Mouse (Mus musculus): ENCODE measurements around the gene Nelfe. TPM values are rescaled to one million over a fixed set of nuclear protein-coding genes. Genes with fewer than 3 reads are reported as not detected.

Gene Nelfe
- total and polyA plus RNA-seq, 3 experiments, result 31.5 to 67.6 (median 55.5) TPM

DNA sequence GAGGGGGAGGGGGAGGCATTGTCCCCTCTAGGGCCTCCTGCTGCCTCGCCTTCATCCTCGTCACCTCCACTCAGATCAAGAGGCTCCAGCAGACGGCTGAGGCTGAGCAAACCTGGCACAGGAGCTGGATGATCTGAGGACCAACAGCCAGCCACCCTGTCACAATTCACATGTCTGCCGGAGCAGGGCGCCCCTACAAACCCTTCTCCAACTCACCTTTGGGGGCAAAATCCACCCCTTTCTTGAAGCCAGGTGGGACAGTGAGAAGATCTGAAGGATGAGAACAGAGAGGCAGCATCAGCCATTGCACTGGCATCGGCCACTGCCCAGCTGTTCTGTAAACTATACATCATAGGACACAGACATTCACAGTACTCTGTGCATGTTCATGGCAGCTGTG lies 3.0 kb upstream of the Nelfe start:
- DNase-seq, result no peak

DNA sequence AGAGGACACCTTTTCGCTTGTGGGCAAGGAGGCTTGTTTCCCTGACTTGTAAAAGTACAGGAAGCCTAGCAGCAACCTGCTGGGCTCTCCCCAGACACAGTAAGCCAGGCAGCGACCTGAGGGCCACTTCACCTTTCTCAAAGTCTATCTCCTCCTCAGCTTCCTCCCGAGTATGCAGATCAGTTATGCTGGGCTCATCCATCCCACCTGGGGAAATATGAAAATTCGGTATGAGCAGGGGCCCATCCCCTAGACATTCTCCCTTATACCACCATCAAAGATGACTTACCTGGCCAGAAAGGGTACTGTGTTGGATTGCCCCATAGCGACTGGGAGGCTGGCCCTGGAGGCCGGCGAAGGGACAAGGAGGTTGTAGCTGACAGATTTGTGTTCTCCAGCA lies 2.6 kb upstream of the Nelfe start:
- no peak for DNase-seq

DNA sequence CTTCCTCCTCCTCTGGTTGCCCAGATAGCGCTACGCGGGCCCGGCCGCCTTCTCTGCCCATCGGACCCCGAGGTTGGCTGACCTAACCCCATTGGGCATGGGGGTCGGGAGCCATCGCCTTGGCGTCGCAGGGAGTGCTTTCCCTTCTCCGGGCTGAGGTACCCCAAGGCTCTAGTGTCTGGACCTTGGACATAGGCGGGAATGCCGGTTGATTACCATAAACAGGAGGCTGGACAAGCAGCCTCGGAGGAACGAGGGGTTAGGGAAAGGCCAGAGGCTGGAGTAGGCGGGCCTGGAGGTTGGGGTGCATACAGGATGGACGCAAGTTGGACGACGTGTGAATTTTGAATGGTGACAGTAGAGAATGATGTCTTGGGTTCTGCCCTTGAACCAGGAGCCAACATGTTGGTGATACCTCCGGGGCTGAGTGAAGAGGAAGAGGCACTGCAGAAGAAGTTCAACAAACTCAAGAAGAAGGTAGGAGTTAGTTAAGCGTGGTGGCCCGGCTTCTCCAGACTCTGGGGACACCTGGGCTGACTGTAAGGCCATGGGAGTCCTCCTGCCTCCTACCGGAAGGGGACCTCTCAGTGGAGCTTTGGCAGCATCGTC lies 430 bp downstream of the Nelfe start:
- no peak for DNase-seq

GRCm38 (mm10) chr17:34853511-34853910 lies 3.3 kb downstream of the Nelfe start:
- no peak for DNase-seq

- DNase-seq, result no peak
Observed at GRCm38 (mm10) chr17:34854761-34855160, 4.6 kb downstream of the Nelfe start.

GRCm38 (mm10) chr17:34855825-34856224 lies 5.6 kb downstream of the Nelfe start:
- peak; percentile 60 for DNase-seq

- DNase-seq, result no peak
Observed at GRCm38 (mm10) chr17:34858670-34859069, 8.5 kb downstream of the Nelfe start.

DNA sequence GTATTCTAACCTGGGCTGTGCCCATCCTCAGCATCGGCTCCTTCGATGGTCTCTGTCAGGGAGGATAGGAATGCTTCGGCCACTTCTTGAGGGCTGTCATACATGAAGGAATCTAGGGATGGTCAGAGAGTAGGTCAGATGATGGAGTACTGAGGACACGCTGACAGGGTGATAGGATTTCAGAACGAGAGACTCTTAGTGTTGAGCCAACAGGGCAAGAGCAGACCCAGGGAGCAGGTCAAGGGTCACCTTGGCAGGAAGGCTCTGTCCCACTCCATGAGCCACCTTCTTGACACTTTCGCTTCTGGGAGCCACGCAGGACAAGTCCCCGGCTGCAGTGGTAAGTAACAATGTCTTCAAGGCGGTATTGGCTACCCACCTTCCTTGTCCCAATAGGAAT lies 10.3 kb downstream of the Nelfe start:
- DNase-seq, result no peak

DNA sequence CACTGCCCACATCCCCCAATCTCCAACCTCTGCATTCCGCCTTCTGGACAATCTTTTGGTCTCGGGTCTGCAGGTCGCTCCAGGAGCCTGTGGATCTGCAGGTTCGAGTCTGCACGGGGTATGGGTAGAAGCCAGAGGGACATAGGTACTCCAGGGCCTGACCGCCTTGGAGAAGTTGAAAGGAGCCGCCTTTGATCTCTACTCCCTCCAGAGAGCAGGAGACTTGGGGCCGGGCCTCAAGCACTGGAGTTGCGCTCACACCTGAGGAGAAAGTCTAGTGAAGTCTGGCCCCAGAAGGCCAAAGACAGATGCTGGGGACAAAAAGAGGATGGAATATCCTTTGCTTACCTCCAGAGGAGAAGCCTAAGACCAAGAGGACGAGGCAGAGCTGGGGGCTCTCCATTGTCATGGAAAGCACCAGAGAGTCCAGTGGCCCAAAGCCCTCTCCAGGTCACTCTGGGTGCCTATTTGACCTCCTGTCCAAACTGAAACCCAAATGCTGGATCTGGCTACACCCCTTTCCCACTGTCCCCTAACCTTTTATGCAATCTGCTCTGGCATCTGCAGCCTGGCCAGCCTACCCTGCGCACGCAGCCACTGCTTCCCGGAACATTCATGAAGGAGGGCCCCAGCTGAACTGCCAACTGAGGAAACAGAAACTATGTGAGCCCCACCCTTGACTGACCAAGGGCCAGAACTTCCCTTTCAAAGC lies 11.7 kb downstream of the Nelfe start:
- DNase-seq, result peak; percentile 50

DNA sequence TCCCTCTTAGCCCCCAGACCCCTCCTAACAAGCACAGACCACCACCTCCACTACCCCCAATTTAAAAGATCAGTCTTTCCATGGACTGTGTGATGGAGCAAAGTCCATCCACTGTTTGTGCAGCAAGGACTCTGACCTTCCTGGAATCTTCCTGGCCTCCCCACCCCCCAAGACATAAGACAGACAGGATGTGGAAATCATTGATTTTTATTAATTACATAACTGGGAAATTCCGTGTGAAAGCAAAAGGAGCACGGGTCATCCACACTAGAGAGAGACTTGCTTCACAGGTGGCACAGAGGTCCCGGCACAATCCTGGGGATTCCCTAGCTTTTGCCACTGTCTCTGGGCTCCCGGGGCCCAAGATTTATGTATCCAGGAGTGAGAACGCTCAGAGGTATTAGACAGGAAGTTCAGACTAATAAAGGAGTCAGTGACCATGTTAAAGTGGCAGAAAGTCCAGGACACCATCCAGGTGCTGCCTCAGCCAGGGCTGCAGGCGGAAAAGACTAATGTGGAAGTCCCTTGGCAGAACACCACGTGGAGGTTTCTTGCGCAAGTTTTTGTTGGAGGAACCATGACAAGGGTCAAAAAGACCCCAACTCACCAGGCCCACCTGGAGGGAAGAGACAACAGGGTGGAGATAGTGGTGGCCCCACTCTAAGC lies 12.4 kb downstream of the Nelfe start, which contains the start of gene Cfb:
Gene Cfb (minus strand): TSS at position 103 of the 666 bp plus-strand sequence.
- DNase-seq, result no peak

DNA sequence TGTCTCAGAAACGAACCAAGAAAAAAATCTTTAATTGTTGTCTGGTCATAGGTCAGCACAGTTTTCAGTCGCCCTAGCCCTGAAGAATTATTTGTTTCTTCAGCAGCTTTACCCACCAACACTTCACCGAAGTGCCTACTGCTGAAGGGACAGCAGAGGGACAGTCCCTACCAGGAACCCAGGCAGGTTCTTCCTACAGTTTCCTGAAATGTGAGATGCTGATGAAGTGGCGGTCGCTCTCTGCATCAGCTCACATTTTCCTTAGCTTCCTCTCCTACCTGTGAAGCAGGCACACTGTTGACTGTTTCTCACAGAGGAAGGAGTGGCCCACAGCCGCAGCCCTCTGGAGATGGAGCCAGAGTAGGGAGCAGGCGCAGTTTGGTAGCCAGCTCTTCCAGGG lies 15.8 kb downstream of the Nelfe start:
- no peak for DNase-seq

- DNase-seq, result peak; percentile 59
Observed at GRCm38 (mm10) chr17:34874321-34874720, 24.1 kb downstream of the Nelfe start.

- DNase-seq, result peak; percentile 50
Observed at GRCm38 (mm10) chr17:34879336-34879879, 29.2 kb downstream of the Nelfe start, which contains the start of gene Zbtb12. Gene Zbtb12 (plus strand): TSS chr17:34879483.

- DNase-seq, result no peak
Observed at GRCm38 (mm10) chr17:34881166-34881565, 31.0 kb downstream of the Nelfe start.

GRCm38 (mm10) chr17:34881683-34882310 lies 31.6 kb downstream of the Nelfe start, which contains the start of gene Gm20547:
Gene Gm20547 (minus strand): TSS chr17:34882042.
- DNase-seq, result peak; percentile 64

- no peak for DNase-seq
Observed at GRCm38 (mm10) chr17:34883332-34883731, 33.1 kb downstream of the Nelfe start.

DNA sequence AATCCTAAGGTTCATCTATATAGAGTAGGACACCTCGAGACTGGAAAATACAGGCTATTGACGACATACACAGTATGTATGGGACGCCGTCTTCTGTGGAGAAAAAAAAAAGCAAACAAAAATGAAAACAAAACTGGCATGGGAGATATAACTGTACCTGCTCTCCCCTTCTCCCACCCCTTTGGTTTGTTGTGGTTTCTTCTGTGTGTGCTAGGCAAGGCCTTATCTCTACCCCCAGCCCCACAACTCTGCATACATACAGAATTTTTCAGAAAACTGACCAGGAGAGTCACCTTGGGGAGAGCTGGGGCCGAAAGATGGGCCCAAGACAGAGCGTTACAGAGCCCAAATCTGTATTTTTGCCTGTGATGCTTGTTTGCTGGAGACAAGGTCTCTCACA lies 34.5 kb downstream of the Nelfe start:
- DNase-seq, result no peak

DNA sequence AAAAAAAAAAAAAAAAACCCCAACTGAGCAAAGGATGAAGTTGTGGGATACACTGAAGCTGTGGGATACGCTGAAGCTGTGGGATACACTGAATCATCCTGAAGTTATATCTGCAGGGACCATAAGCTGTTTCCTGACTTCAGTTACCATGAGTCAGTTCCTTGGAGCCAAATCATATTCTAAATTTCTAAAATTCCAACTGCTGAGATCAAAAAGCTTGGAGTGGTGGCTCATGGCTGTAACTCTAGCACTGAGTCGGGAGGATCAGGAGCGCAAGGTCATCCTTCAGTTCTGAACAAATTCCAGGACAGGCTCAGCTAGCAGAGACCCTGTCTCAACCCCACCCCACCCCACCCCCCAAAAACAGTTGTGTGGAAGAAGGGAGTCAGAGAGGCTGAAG lies 35.4 kb downstream of the Nelfe start:
- no peak for DNase-seq

GRCm38 (mm10) chr17:34887942-34888341 lies 37.8 kb downstream of the Nelfe start:
- DNase-seq, result no peak

DNA sequence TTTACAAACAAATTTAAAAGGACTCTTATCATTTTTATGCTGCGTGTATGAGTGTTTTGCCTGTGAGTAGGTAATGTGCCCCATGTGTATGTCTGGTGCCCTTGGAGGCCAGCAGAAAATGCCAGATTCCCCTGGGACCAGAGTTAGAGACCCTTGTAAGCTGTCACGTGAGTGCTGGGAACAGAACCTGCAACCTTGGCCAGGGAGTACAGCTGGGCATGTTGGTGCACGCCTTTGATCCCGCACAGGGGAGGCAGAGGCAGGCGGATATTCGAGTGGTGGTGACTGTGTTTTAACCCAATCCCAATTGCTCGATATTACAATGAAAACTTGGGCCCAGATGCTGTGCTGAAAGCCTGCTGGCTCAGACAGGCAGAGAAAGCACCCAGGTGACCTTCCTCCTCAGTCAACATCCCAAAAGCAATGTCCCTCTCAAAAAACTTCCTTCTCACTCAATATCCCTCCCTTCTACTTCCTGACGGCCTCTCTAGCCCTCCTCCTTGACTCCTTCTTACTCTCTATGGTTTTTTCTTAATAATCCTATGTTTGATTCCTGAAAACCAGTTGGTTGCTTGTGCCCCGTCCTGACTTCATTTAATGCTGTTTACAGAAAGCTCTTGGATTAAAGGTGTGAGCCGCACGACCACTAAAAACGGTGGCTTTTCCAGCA lies 40.0 kb downstream of the Nelfe start:
- DNase-seq, result no peak

- no peak for DNase-seq
Observed at GRCm38 (mm10) chr17:34891377-34891776, 41.2 kb downstream of the Nelfe start.

Data from adrenal gland, adult 2 months (tissue).